Mouse (Mus musculus) hindbrain, embryonic 11.5 days (tissue): ENCODE data around the gene Patl1. TPM values are rescaled to one million over a fixed set of nuclear protein-coding genes. Genes with fewer than 3 reads are reported as not detected.

ENCODE experiments used
- polyA plus RNA-seq: library from polyadenylated mRNA; unstranded; fragments of >200 nt; fragmentation: Nextera tagmentation; extraction: Ambion mirVana; gene quantifications from 2 replicates; pipeline ENCODE4 v1.2.1, GENCODE M21; 2014

The Patl1 gene
- polyA plus RNA-seq, 1 experiment from 2014 or later: 26.5 TPM

Other genes starting within 250 kb of the Patl1 start
- gene Oosp1, start 221.2 kb upstream of the Patl1 start, polyA plus RNA-seq: not detected in 2 replicates
- gene Oosp3, start 215.3 kb upstream of the Patl1 start, polyA plus RNA-seq: not detected in 2 replicates
- gene Gif, start 164.8 kb upstream of the Patl1 start, polyA plus RNA-seq: not detected in 2 replicates
- 49.2 and 50.8 TPM in 2 replicates for gene Mrpl16, start 142.0 kb upstream of the Patl1 start, polyA plus RNA-seq
- gene Stx3, start 93.0 kb upstream of the Patl1 start, polyA plus RNA-seq: 6.7 and 8.1 TPM in 2 replicates
- 0.12 TPM in 1 of 2 replicates, not detected in the other for gene Olfr1417, start 73.2 kb upstream of the Patl1 start, polyA plus RNA-seq
- not detected in 2 replicates for gene Olfr1418, start 51.3 kb upstream of the Patl1 start, polyA plus RNA-seq
- not detected in 2 replicates for gene Olfr1419, start 37.3 kb upstream of the Patl1 start, polyA plus RNA-seq
- gene Olfr1420, start 25.8 kb upstream of the Patl1 start, polyA plus RNA-seq: 0.15 TPM in 1 of 2 replicates, not detected in the other
- gene Osbp, start 53.5 kb downstream of the Patl1 start, polyA plus RNA-seq: 7.5 and 8.3 TPM in 2 replicates
- gene Olfr1423, start 128.9 kb downstream of the Patl1 start, polyA plus RNA-seq: not detected in 2 replicates
- not detected in 2 replicates for gene Olfr1424, start 150.3 kb downstream of the Patl1 start, polyA plus RNA-seq
- gene Olfr1425, start 165.3 kb downstream of the Patl1 start, polyA plus RNA-seq: not detected in 2 replicates
- not detected in 2 replicates for gene Olfr1426, start 179.6 kb downstream of the Patl1 start, polyA plus RNA-seq
- not detected in 2 replicates for gene Olfr1427, start 190.9 kb downstream of the Patl1 start, polyA plus RNA-seq
- gene Olfr1428, start 203.5 kb downstream of the Patl1 start, polyA plus RNA-seq: not detected in 2 replicates
- not detected in 2 replicates for gene Olfr76, start 210.8 kb downstream of the Patl1 start, polyA plus RNA-seq